Mouse (Mus musculus) neural tube, embryonic 13.5 days (tissue): ENCODE measurements around the gene Nr6a1. TPM values are rescaled to one million over a fixed set of nuclear protein-coding genes. Genes with fewer than 3 reads are reported as not detected.

Experiments used
- ATAC-seq: fragments of 200-750 bp; cut with Nextera tagmentation; 2 replicates; pipeline ENCODE4 v1.8.0; 2017; ENCODE audit warnings: low read depth, mild to moderate bottlenecking, moderate TSS enrichment, moderate library complexity
- H3K27ac ChIP-seq: fragments of 300-500 bp; sonication (generic); replicated peaks from 2 replicates; pipeline ENCODE4 v1.5.1; 2015; ENCODE audit warnings: moderate library complexity, mild to moderate bottlenecking, inconsistent platforms
- H3K27me3 ChIP-seq: fragments of 300-500 bp; sonication (generic); 2 replicates; pipeline ENCODE4 v1.6.1; 2015; ENCODE audit warnings: mild to moderate bottlenecking, inconsistent platforms
- H3K36me3 ChIP-seq: fragments of 300-500 bp; sonication (generic); 2 replicates; pipeline ENCODE4 v1.6.1; 2015; ENCODE audit warnings: mild to moderate bottlenecking, inconsistent platforms
- H3K4me1 ChIP-seq: fragments of 300-500 bp; sonication (generic); replicated peaks from 2 replicates; pipeline ENCODE4 v1.6.1; 2015; ENCODE audit warnings: inconsistent platforms
- H3K4me2 ChIP-seq: fragments of 300-500 bp; sonication (generic); 2 replicates; pipeline ENCODE4 v1.6.1; 2015; ENCODE audit warnings: inconsistent platforms, mild to moderate bottlenecking, moderate library complexity
- H3K4me3 ChIP-seq: fragments of 300-500 bp; sonication (generic); 2 replicates; pipeline ENCODE4 v1.5.1; 2015; ENCODE audit warnings: mild to moderate bottlenecking, inconsistent platforms
- H3K9ac ChIP-seq: fragments of 300-500 bp; sonication (generic); 2 replicates; pipeline ENCODE4 v1.6.1; 2015; ENCODE audit warnings: moderate library complexity, mild to moderate bottlenecking, inconsistent platforms
- H3K9me3 ChIP-seq: fragments of 300-500 bp; sonication (generic); 2 replicates; pipeline ENCODE4 v1.6.1; 2016; ENCODE audit warnings: inconsistent platforms
- WGBS: fragments of 180-500 bp; shearing (Covaris S2); methylation state at CpG from one replicate; pipeline ENCODE4 v1.1.7; 2015; 5-methylcytosine and 5-hydroxymethylcytosine counted together
- polyA plus RNA-seq: library from polyadenylated mRNA; unstranded; fragments of >200 nt; fragmentation: Nextera tagmentation; extraction: Ambion mirVana; gene quantifications from 2 replicates; pipeline ENCODE4 v1.2.1, GENCODE M21; 2015

Gene Nr6a1
- 2.9 and 3.9 TPM in 2 replicates for polyA plus RNA-seq

DNA sequence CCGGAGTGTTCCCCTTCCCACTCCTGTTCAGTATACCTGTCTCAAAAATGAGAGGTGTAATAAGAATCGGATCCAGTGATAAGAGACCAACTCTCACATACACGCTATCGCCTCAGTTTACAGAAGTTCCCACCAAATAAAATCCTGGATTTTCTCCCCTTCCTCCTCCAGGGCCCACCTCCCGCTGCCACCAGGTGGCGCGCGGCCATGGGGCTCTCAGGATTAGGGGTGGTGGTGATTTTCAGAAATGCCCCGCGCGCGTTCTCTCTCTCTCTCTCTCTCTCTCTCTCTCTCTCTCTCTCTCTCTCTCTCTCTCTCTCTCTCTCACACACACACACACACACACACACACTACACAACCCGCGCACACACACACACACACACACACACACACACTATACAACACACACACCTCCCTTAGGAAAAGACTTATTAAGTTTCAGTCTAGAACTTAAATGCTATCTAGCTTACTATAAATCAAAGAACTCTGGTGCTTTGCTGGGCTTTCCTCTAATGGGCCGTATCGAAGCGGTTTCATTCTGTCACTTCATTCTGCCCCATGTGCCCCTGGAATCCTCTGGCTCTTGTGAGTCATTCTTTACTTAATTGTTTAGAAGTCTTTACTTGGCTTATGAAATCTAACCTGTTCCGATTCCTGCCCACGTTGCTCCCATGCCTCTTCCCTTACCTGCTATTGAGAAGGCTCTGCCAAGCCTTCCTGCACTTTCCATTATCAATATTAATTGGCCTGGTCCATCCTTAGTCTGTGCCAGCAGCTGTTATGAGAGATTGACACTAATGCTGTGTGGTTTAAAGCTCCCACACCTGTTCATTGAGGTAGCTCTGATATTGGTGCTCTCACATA is at the start of gene Nr6a1:
Gene Nr6a1, minus strand, starts transcription at position 574 of the 865 bp plus-strand sequence.
- Histone ChIP-seq H3K36me3 (no peaks in the 10 kb centered on the region), H3K27me3 (no peaks in the 10 kb centered on the region), H3K9ac (peak within 1 kb of the TSS; percentile 54), H3K27ac (no peak within 1 kb of the TSS), H3K4me3 (peak within 1 kb of the TSS; percentile 97), H3K9me3 (no peaks in the 10 kb centered on the region), H3K4me2 (peak within 1 kb of the TSS; percentile 78), H3K4me1 (peaks cover 35% of the 10 kb centered on the region)
- ATAC-seq = peak; percentile 46
- 8% methylated on average over 19 of the region's 19 CpGs for WGBS

- H3K27ac ChIP-seq = no peak overlapping the region
- no peaks in the 10 kb centered on the region for H3K36me3 ChIP-seq
- 87% methylated on average over 21 of the region's 21 CpGs for WGBS
- H3K9me3 ChIP-seq = no peaks in the 10 kb centered on the region
- no peak overlapping the region for H3K4me3 ChIP-seq
- no peak overlapping the region for H3K9ac ChIP-seq
- no peak for ATAC-seq
- H3K4me2 ChIP-seq = no peak overlapping the region
- no peaks in the 10 kb centered on the region for H3K27me3 ChIP-seq
- H3K4me1 ChIP-seq = no peaks in the 10 kb centered on the region
Observed at GRCm38 (mm10) chr2:38975941-38976805, 48.7 kb upstream of the Nr6a1 start.

GRCm38 (mm10) chr2:38975181-38975580 is 47.7 kb upstream of the Nr6a1 start:
- no peak for ATAC-seq
- no peak overlapping the region for H3K27ac ChIP-seq
- 79% methylated on average over 3 of the region's 3 CpGs for WGBS
- no peaks in the 10 kb centered on the region for H3K9me3 ChIP-seq
- no peak overlapping the region for H3K4me3 ChIP-seq
- H3K9ac ChIP-seq = no peak overlapping the region
- no peaks in the 10 kb centered on the region for H3K27me3 ChIP-seq
- H3K36me3 ChIP-seq = no peaks in the 10 kb centered on the region
- H3K4me2 ChIP-seq = no peak overlapping the region
- H3K4me1 ChIP-seq = no peaks in the 10 kb centered on the region

- H3K9ac ChIP-seq = no peak overlapping the region
- no peaks in the 10 kb centered on the region for H3K36me3 ChIP-seq
- no peaks in the 10 kb centered on the region for H3K4me1 ChIP-seq
- no peaks in the 10 kb centered on the region for H3K27me3 ChIP-seq
- no peak overlapping the region for H3K27ac ChIP-seq
- WGBS = 28% methylated on average over 2 of the region's 2 CpGs
- no peak for ATAC-seq
- H3K4me2 ChIP-seq = no peak overlapping the region
- no peaks in the 10 kb centered on the region for H3K9me3 ChIP-seq
- H3K4me3 ChIP-seq = no peak overlapping the region
Observed at GRCm38 (mm10) chr2:38974171-38974570, 46.7 kb upstream of the Nr6a1 start.

DNA sequence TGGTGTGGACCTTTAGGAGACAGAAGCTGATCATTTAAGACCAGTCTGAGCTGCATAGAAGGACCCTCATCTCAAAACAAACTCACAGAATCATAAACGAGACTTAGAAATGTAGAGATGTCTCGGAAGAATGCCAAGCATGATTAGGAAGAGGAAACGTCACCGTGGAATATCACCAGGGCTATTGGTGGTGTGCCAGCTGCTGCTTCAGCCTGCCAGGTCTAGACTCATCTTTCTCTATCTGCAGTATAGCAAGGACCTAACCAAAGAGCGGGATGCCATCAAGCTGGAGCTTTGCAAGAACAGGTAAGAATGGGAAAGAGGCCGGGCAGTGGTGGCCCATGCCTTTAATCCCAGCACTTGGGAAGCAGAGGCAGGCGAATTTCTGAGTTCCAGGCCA is 46.2 kb upstream of the Nr6a1 start:
- WGBS = 83% methylated on average over 7 of the region's 7 CpGs
- Histone ChIP-seq H3K27me3 (no peaks in the 10 kb centered on the region), H3K36me3 (no peaks in the 10 kb centered on the region), H3K9me3 (no peaks in the 10 kb centered on the region), H3K4me1 (no peaks in the 10 kb centered on the region), H3K9ac (no peak overlapping the region), H3K4me2 (no peak overlapping the region), H3K27ac (no peak overlapping the region), H3K4me3 (no peak overlapping the region)
- ATAC-seq = no peak

DNA sequence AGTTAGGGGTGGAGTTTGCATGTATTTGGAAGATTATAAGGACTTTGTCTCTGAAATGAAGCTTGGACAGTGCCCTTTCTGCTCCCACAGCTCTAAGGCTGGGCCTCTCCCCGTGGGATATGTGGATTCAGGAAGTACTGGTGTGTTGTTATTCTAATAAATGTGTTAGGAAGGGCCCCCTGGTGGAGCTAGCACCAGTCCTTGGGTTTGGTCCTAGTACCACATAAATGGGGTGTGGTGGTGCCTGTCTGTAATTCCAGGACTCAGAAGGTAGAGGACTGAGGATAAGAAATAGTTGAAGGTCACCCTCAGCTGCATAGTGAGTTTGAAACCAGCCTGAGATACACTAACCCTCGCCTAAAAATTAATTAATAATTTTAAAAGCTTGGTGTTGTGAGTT is 45.7 kb upstream of the Nr6a1 start:
- WGBS = 41% methylated on average over 2 of the region's 2 CpGs
- Histone ChIP-seq H3K27me3 (no peaks in the 10 kb centered on the region), H3K4me3 (no peak overlapping the region)

GRCm38 (mm10) chr2:38970057-38970456 is 42.6 kb upstream of the Nr6a1 start:
- Histone ChIP-seq H3K9me3 (no peaks in the 10 kb centered on the region), H3K4me3 (no peak overlapping the region), H3K36me3 (no peaks in the 10 kb centered on the region), H3K4me1 (no peaks in the 10 kb centered on the region), H3K27ac (no peak overlapping the region), H3K27me3 (no peaks in the 10 kb centered on the region), H3K4me2 (no peak overlapping the region), H3K9ac (no peak overlapping the region)
- 86% methylated on average over 5 of the region's 5 CpGs for WGBS
- ATAC-seq = no peak

More for the DNA sequence above, 45.7 kb upstream of the Nr6a1 start:
- no peak overlapping the region for H3K27ac ChIP-seq
- H3K9ac ChIP-seq = no peak overlapping the region
- no peak overlapping the region for H3K4me2 ChIP-seq
- no peaks in the 10 kb centered on the region for H3K36me3 ChIP-seq
- no peak for ATAC-seq
- no peaks in the 10 kb centered on the region for H3K4me1 ChIP-seq
- no peaks in the 10 kb centered on the region for H3K9me3 ChIP-seq

DNA sequence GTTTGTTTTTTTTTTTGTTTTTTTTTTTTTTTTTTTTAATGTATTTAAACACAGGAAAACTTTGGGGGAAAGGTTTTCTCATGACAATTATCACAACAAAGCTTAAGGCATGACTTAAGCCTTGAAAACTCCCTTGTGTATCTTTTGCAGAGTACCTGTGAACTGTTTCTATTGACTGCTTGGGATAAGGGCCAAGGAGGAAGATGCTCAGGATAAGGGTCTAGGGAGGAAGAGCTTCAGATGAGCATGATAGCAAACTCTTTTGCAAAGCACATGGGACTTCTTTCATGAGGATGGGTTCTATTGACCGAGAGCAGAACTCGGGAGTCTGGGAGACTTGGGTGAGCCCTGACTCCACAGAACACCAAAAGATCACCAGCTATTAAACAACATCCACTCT is 42.2 kb upstream of the Nr6a1 start:
- H3K27me3 ChIP-seq = no peaks in the 10 kb centered on the region
- ATAC-seq = no peak
- H3K4me1 ChIP-seq = no peaks in the 10 kb centered on the region
- no peak overlapping the region for H3K27ac ChIP-seq
- 94% methylated on average over 2 of the region's 2 CpGs for WGBS
- H3K36me3 ChIP-seq = no peaks in the 10 kb centered on the region
- no peak overlapping the region for H3K4me3 ChIP-seq
- H3K9me3 ChIP-seq = no peaks in the 10 kb centered on the region
- H3K9ac ChIP-seq = no peak overlapping the region
- no peak overlapping the region for H3K4me2 ChIP-seq

DNA sequence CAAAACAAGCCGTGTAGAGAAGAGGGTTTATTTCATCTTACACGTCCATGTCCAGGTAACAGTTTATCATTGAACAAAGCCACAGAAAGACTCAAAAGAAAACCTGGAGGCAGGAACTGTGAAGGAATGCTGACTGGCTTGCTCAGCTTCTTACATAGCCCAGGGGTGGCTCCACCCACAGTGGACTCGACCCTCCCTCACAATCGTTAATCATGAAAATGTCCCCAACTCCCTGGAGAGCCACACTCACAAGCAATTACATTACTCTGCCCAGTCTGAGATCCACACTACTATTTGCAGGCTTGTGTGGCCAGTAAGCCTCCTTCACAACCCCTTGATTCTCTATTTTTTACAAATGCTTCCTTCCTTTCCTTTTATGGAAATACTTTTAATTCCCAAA is 36.7 kb upstream of the Nr6a1 start:
- Histone ChIP-seq H3K27me3 (no peaks in the 10 kb centered on the region), H3K9me3 (no peaks in the 10 kb centered on the region), H3K27ac (no peak overlapping the region), H3K9ac (no peak overlapping the region), H3K36me3 (no peaks in the 10 kb centered on the region), H3K4me1 (peaks cover 3% of the 10 kb centered on the region; the same call in 1 of the 2 replicates), H3K4me2 (no peak overlapping the region), H3K4me3 (no peak overlapping the region)
- 21% methylated on average over 4 of the region's 4 CpGs for WGBS
- ATAC-seq = peak; percentile 56; the same call in 1 of the 2 replicates

DNA sequence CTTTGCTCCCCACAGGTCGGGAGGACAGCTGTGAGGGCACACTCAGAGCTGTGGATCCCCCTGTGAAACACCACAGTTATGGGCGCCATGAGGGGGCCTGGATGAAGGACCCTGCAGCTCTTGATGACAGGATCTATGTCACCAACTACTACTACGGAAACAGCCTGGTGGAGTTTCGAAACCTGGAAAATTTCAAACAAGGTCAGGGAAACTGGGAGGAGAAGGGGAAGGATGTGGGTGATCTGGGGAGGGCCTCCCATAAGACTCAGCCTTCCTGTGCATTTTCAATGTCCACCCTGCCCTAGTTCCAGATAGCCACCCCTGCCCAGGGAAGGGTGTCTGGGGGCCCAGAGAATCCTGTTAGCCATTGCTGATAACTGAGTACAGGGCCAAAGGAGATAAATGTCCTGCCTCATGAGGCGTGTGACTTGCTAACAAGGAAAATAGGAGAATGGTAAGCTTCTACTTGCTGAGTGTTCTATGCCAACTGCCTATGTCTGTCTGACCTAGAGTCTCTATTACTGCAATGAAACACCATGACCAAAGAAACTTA is 30.3 kb upstream of the Nr6a1 start:
- H3K4me3 ChIP-seq = no peak overlapping the region
- H3K9me3 ChIP-seq = no peaks in the 10 kb centered on the region
- no peaks in the 10 kb centered on the region for H3K36me3 ChIP-seq
- H3K4me2 ChIP-seq = no peak overlapping the region
- no peak overlapping the region for H3K9ac ChIP-seq
- no peak for ATAC-seq
- H3K27me3 ChIP-seq = no peaks in the 10 kb centered on the region
- H3K4me1 ChIP-seq = no peaks in the 10 kb centered on the region
- no peak overlapping the region for H3K27ac ChIP-seq
- 87% methylated on average over 5 of the region's 5 CpGs for WGBS

DNA sequence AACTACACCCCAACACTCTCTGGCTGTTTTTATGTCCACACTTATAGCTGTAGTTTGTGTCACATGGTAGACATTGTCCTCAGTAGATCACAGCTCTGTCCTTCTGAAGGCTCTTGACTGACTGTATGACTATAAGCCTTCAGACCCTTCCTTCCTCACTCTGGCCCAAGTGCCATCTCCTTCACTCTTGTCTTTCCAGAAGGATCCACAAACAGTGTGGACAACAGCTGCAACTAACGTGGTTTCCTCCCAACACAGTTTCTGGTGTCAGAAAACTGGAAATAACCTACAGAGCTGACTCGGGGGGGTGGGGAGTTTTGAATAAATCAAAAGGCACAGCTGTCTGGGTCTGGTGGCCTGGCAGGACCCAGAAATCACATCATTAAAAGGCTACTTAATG is 28.6 kb upstream of the Nr6a1 start:
- H3K4me2 ChIP-seq = no peak overlapping the region

More for the DNA sequence above, 28.6 kb upstream of the Nr6a1 start:
- Histone ChIP-seq H3K9ac (no peak overlapping the region), H3K36me3 (no peaks in the 10 kb centered on the region), H3K9me3 (no peaks in the 10 kb centered on the region), H3K4me3 (no peak overlapping the region), H3K27me3 (no peaks in the 10 kb centered on the region), H3K4me1 (no peaks in the 10 kb centered on the region), H3K27ac (no peak overlapping the region)
- 79% methylated on average over 2 of the region's 2 CpGs for WGBS
- ATAC-seq = no peak
